Mouse (Mus musculus): ENCODE measurements around the gene Sdf2l1. TPM values are rescaled to one million over a fixed set of nuclear protein-coding genes. Genes with fewer than 3 reads are reported as not detected.
A peak's percentile ranks its signal among the peaks of the same experiment; 100 is the strongest.

The Sdf2l1 gene
- total RNA-seq, 2 experiments from 2014 or later = 20.2 to 25.2 TPM

GRCm38 (mm10) chr16:17148084-17148483 is 15.9 kb upstream of the Sdf2l1 start:
- intact Hi-C loops (cut with DNase I) = loop anchor here (5.0 kb wide), 1 partner anchor 129 kb away; the partner anchor contains the start of gene Tmem191c
- H3K4me3 ChIP-seq = peak overlapping the region; percentile 72
- DNase-seq (ENCODE audit: extremely low spot score in 1 of 2, low spot score in 2 of 2) = peak in 1 of 2 experiments; percentile 32
- TF ChIP-seq CTCF (IDR thresholded peaks at IDR 0.05) = no peak; the same call in 1 of the 2 replicates
- no peak overlapping the region for H3K27ac ChIP-seq

- intact Hi-C loops (cut with DNase I) = loop anchor here (2.0 to 5.0 kb wide), 2 partner anchors 53 to 130 kb away; partner anchors contain the start of gene Tmem191c
- DNase-seq (ENCODE audit: extremely low spot score in 1 of 2, low spot score in 2 of 2) = peak; percentile 41 to 46
- peak overlapping the region; percentile 70; the same call in 1 of the 2 replicates for H3K27ac ChIP-seq
- peak overlapping the region; percentile 72 for H3K4me3 ChIP-seq
- TF ChIP-seq CTCF (IDR thresholded peaks at IDR 0.05) = no peak
Observed at GRCm38 (mm10) chr16:17147391-17147929, 15.3 kb upstream of the Sdf2l1 start.

GRCm38 (mm10) chr16:17146772-17147235 is 14.6 kb upstream of the Sdf2l1 start, which contains the start of gene Ccdc116:
Gene Ccdc116 (minus strand): TSS chr16:17147229.
- peak; percentile 73 to 78 for DNase-seq (ENCODE audit: extremely low spot score in 1 of 2, low spot score in 2 of 2)
- peak; percentile 53 for TF ChIP-seq CTCF (IDR thresholded peaks at IDR 0.05)
- H3K27ac ChIP-seq = peak within 1 kb of the TSS; percentile 70; the same call in 1 of the 2 replicates
- intact Hi-C loops (cut with DNase I) = loop anchor here (2.0 to 5.0 kb wide), 2 partner anchors 54 to 130 kb away; partner anchors contain the start of gene Tmem191c
- peak within 1 kb of the TSS; percentile 72 for H3K4me3 ChIP-seq

- intact Hi-C loops (cut with DNase I) = no loop called here
- no peak within 1 kb of the TSS for H3K27ac ChIP-seq
- no peak for DNase-seq (ENCODE audit: extremely low spot score in 1 of 2, low spot score in 2 of 2)
- TF ChIP-seq CTCF (IDR thresholded peaks at IDR 0.05) = no peak
- H3K4me3 ChIP-seq = no peak within 1 kb of the TSS
Observed at GRCm38 (mm10) chr16:17144339-17144738, 12.2 kb upstream of the Sdf2l1 start, which contains the start of gene Ydjc. Gene Ydjc (plus strand): TSS chr16:17144621.

GRCm38 (mm10) chr16:17137355-17137754 is 5.2 kb upstream of the Sdf2l1 start:
- DNase-seq (ENCODE audit: extremely low spot score in 1 of 2, low spot score in 2 of 2) = no peak
- intact Hi-C loops (cut with DNase I) = no loop called here
- no peak overlapping the region for H3K4me3 ChIP-seq
- H3K27ac ChIP-seq = no peak overlapping the region
- TF ChIP-seq CTCF (IDR thresholded peaks at IDR 0.05) = no peak

GRCm38 (mm10) chr16:17132906-17133200 is 670 bp upstream of the Sdf2l1 start:
- H3K4me3 ChIP-seq = peak overlapping the region; percentile 98
- DNase-seq (ENCODE audit: extremely low spot score in 1 of 2, low spot score in 2 of 2) = no peak
- intact Hi-C loops (cut with DNase I) = loop anchor here (5.0 kb wide), 1 partner anchor 74 kb away; the partner anchor contains the start of gene Rimbp3
- TF ChIP-seq CTCF (IDR thresholded peaks at IDR 0.05) = no peak
- H3K27ac ChIP-seq = no peak overlapping the region

GRCm38 (mm10) chr16:17131191-17132088 is 743 bp downstream of the Sdf2l1 start:
- intact Hi-C loops (cut with DNase I) = loop anchor here (5.0 kb wide), 1 partner anchor 76 kb away; the partner anchor contains the start of gene Rimbp3
- peak overlapping the region; percentile 98 for H3K4me3 ChIP-seq
- TF ChIP-seq CTCF (IDR thresholded peaks at IDR 0.05) = no peak
- peak overlapping the region; percentile 84 for H3K27ac ChIP-seq
- DNase-seq (ENCODE audit: extremely low spot score in 1 of 2, low spot score in 2 of 2) = peak; percentile 26 to 39

- no peak overlapping the region for H3K4me3 ChIP-seq
- intact Hi-C loops (cut with DNase I) = loop anchor here (1.0 kb wide), 1 partner anchor 149 kb away; the partner anchor contains the start of gene Tmem191c
- TF ChIP-seq CTCF (IDR thresholded peaks at IDR 0.05) = peak; percentile 56
- no peak overlapping the region for H3K27ac ChIP-seq
- no peak for DNase-seq (ENCODE audit: extremely low spot score in 1 of 2, low spot score in 2 of 2)
Observed at GRCm38 (mm10) chr16:17127292-17127691, 4.9 kb downstream of the Sdf2l1 start.

GRCm38 (mm10) chr16:17124871-17125520 is 7.2 kb downstream of the Sdf2l1 start, which contains the start of gene 2610318N02Rik:
Gene 2610318N02Rik (minus strand): TSS chr16:17125167.
- Histone ChIP-seq H3K4me3 (peak within 1 kb of the TSS; percentile 29), H3K27ac (no peak within 1 kb of the TSS)
- intact Hi-C loops (cut with DNase I) = no loop called here
- TF ChIP-seq CTCF (IDR thresholded peaks at IDR 0.05) = no peak
- peak; percentile 59 to 61 for DNase-seq (ENCODE audit: extremely low spot score in 1 of 2, low spot score in 2 of 2)

- intact Hi-C loops (cut with DNase I) = no loop called here
- no peak overlapping the region; the same call in 1 of the 2 replicates for H3K4me3 ChIP-seq
- H3K27ac ChIP-seq = no peak overlapping the region
- no peak for TF ChIP-seq CTCF (IDR thresholded peaks at IDR 0.05)
- DNase-seq (ENCODE audit: extremely low spot score in 1 of 2, low spot score in 2 of 2) = no peak
Observed at GRCm38 (mm10) chr16:17124119-17124870, 7.9 kb downstream of the Sdf2l1 start.

GRCm38 (mm10) chr16:17121569-17121968 is 10.6 kb downstream of the Sdf2l1 start:
- no peak overlapping the region for H3K4me3 ChIP-seq
- intact Hi-C loops (cut with DNase I) = no loop called here
- TF ChIP-seq CTCF (IDR thresholded peaks at IDR 0.05) = no peak
- DNase-seq (ENCODE audit: extremely low spot score in 1 of 2, low spot score in 2 of 2) = no peak
- no peak overlapping the region for H3K27ac ChIP-seq
